Mouse (Mus musculus) yolk sac, embryonic 10.5 days (tissue): ENCODE measurements at regions not wholly inside any gene's neighbourhood (a gene's known extent, or its start where the extent isn't known, plus 50 kb on each side); places are given as distances from the start of the nearest gene placed in this dataset.
A peak's percentile ranks its signal among the peaks of the same experiment; 100 is the strongest.

ENCODE experiments used
- DNase-seq: peaks from one replicate; pipeline ENCODE4 v3.0.0-alpha.2; 2017; ENCODE audit warnings: low spot score

DNA sequence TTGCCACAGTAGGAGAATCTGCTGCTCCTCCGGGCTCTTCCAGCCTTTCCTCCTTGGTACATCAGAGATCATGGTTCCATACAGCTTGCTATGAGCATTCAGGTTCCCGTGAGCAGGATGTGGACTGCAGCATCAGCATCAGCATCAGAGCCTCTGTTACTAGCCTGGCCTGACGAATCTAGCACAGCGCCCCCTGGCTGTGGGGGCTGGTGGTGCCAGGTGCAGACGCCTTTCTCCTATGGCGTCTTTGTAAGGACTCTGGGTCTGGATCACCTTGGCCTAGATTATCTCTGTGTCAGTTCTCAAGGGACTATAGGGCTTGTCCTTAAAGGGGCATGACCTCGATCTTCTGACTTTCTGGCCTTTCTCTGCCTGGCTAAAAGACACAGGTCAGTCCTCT lies 86.0 kb upstream of the Runx3 start:
- DNase-seq = peak; percentile 10

- no peak for DNase-seq
Observed at GRCm38 (mm10) chr4:135036764-135037163, 83.7 kb upstream of the Runx3 start.

GRCm38 (mm10) chr4:135039234-135039633 lies 81.2 kb upstream of the Runx3 start:
- no peak for DNase-seq

GRCm38 (mm10) chr4:135041921-135042320 lies 78.5 kb upstream of the Runx3 start:
- DNase-seq = no peak

GRCm38 (mm10) chr4:135042501-135042900 lies 78.0 kb upstream of the Runx3 start:
- DNase-seq = no peak

DNA sequence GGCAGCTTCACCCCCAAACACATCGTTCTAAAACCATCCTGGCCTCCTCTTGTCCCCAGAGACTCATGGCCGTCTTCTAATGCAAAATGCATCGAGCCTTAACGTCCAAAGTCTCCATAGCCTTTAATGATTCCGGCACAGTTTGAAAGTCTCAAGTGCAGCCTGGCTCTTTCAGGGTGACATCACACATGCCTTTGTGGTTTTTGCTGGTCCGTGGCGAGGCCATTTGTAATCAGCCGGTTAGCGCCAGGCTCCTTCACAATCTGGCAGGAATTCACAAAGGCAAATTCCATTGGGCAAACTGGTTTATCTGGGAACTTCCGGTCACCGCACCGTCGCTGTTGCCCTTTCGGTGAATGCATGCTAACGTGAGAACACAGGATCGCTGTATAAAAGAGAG lies 75.4 kb upstream of the Runx3 start:
- no peak for DNase-seq

- DNase-seq = no peak
Observed at GRCm38 (mm10) chr4:135046619-135047018, 73.8 kb upstream of the Runx3 start.

GRCm38 (mm10) chr4:135047251-135047650 lies 73.2 kb upstream of the Runx3 start:
- no peak for DNase-seq

DNA sequence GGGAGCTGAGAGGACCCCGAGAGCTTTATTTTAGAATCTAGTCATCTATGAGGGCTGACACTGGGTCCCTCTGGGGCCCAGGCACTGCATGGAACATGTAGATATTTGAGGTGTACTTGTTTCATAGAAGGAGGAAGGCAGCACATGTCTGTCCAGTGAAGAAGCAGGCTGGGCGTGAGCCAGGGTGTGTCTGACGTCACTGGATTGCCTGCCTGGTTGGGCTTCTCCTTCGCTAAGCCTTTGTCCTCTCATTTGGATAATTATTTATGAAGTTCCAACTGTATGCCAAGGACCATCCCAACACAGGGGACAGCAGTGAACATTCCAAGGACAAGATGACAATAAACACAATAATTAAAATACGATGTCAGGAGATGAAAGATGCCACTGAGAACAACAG lies 72.7 kb upstream of the Runx3 start:
- no peak for DNase-seq

GRCm38 (mm10) chr4:135049924-135050323 lies 70.5 kb upstream of the Runx3 start:
- no peak for DNase-seq

GRCm38 (mm10) chr4:135051466-135051865 lies 69.0 kb upstream of the Runx3 start:
- DNase-seq = no peak

DNA sequence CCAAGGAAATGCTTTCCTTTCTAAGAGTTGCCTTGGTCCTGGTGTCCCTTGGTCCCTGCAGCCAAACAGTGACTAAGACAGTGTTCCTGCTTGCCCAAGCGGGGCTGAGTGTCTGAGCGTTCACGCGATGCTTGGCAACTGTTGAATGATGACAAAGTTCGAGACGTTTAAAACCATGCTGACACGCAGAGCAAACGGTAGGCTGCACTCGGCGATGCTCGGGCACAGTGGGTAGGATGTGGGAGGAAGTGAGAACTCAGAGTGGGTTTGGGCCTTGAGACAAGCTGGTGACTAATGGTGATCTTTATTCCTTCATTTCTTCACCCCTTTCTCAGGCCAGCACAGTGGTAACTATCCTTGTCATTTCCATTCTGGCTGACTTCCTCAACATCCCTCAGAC lies 66.9 kb upstream of the Runx3 start:
- no peak for DNase-seq

GRCm38 (mm10) chr4:135054353-135054752 lies 66.1 kb upstream of the Runx3 start:
- DNase-seq = peak; percentile 18

DNA sequence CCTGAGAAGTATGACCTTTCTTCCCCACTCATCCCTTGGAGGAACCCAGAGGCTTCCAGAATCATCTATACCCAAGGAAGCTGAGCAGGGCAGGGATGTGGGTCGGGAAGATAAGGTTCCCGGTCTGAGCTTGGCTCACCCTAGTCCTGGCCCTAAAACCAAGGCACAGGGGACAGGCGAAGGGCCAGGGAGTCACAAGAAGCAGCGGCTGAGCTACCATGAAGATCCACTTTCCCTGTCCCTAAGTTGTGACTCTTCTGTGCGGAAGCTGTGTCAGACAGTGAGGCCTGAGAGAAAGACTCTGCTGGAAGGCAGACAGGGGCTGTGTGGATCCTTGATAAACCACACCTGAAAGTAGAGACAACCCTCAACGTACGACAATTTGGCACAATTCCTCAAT lies 64.1 kb upstream of the Runx3 start:
- DNase-seq = no peak

DNA sequence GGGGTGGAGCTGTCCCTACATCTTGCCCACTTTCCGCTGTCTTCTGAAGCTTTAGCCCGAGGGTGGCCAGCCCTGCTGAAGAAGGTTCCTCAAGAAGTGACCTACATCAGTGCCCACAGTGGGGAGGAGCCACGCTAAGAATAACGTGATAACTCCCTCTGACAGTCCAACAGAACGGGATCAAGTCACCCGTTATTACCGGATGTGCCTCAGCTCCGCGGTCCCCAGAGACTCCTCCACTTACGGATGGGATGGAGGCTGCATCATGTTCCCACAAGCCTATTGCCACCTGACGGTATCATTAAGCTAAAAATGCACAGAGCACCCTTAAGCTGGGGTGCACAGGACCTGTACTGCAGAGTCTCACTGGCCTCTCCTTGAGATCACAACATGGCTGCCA lies 63.2 kb upstream of the Runx3 start:
- DNase-seq = no peak

DNA sequence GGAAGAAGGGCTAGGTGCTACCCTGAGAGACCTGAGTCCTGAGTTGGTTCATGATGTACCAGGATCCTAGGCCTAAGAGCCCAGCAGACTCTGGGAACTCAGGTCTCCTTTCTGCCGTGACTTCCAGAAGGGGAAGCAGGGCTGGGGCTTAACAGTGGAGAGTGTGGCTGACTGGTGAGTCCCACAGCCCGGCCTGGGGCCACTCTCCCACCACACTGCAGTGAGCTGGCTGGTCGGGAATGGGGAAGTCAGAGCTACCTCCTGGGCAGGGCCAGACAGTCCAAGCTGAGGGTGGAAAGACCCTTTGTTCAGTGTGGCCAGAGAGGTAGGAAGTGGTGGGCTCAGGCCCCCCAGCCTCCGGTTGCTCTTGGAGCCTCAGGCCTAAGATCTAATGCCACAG lies 61.6 kb upstream of the Runx3 start:
- DNase-seq = no peak

DNA sequence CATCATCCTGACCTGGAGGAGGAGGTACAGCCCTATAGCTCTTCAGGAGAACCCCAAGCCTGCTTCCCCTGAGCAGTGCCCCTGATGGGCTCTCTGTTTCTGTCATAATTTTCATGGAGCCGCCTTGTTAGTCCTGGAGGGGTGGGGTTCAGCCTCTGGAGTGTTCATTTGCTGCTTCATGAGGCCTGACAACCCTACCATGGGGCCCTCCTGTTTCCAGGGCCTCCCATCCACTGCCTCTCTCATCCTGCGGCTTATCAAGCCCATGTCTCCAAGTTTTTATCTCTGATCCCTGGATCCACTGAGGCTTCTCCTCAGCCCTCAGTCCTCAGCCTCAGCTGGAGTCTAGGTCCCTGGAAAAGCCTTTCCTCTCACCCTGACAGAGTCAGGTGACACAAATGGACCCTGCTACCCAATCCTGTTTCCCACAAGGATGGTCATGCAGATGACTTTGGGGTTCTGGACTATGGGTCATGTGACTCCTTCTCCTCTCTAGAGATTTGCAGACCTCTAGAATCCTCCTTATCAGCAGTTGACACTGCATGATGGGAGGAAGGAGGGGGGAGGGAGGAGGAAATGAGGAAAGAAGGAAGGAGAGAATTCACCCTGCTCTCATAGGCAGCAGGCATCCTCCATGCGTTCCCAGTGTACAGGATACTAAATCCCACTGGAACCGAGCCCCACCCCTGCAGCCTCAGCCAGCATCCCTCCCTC lies 59.3 kb upstream of the Runx3 start:
- no peak for DNase-seq

- DNase-seq = peak; percentile 81
Observed at GRCm38 (mm10) chr4:135066766-135067479, 53.5 kb upstream of the Runx3 start.

DNA sequence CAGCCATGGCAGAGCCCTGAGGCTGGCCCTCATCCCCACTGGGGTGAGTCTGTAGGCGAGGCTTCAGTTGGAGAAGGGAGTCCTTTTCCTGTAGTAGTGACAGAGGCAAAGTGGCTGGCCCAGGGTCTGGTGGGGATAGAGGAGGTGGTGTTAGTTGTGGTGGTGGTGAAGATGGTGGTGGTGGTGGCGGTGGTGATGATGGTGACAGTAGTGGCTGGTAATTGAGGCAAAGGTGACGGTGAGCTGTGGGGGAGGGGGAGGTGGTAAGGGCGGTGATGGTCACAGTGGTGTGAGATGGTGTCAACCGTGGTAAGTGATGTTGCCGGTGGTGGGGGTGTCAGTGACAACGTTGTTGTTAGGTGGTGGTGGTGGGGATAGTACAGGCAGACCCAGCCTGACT lies 52.6 kb upstream of the Runx3 start:
- DNase-seq = no peak

- no peak for DNase-seq
Observed at GRCm38 (mm10) chr4:135069818-135070217, 50.6 kb upstream of the Runx3 start.
